Mouse (Mus musculus) cortical plate, adult 2 months (tissue): ENCODE results near the gene Rfxank. TPM values are rescaled to one million over a fixed set of nuclear protein-coding genes. Genes with fewer than 3 reads are reported as not detected.

Source experiments
- H3K27ac ChIP-seq: fragments of 200-500 bp; 2 replicates; pipeline ENCODE4 v1.5.1; 2012; ENCODE audit warnings: low read length, control low read depth, inconsistent platforms; ENCODE audit not compliant: insufficient read depth
- H3K4me1 ChIP-seq: fragments of 200-500 bp; 2 replicates; pipeline ENCODE4 v1.6.1; 2011; ENCODE audit warnings: low read length; ENCODE audit not compliant: control insufficient read depth, insufficient read depth
- H3K4me3 ChIP-seq: fragments of 200-500 bp; 2 replicates; pipeline ENCODE4 v1.5.1; 2011; ENCODE audit warnings: mild to moderate bottlenecking, low read length, control low read depth; ENCODE audit not compliant: insufficient read depth
- CTCF ChIP-seq: fragments of 200-500 bp; IDR thresholded peaks from 2 replicates; pipeline ENCODE4 v1.5.1; 2011; ENCODE audit warnings: mild to moderate bottlenecking, control low read depth, low read length; ENCODE audit not compliant: insufficient read depth; ENCODE audit errors: extremely low read depth
- POLR2A ChIP-seq: fragments of 200-500 bp; IDR thresholded peaks from 2 replicates; pipeline ENCODE4 v1.6.1; 2011; ENCODE audit warnings: mild to moderate bottlenecking, low read length, control low read depth; ENCODE audit not compliant: insufficient read depth; ENCODE audit errors: extremely low read depth
- polyA plus RNA-seq: library from polyadenylated mRNA; depleted of rRNA; stranded (reverse); fragments of >200 nt; gene quantifications from 2 replicates; pipeline ENCODE4 v1.2.3, GENCODE M21; 2012

The Rfxank gene
- polyA plus RNA-seq, 1 experiment, result 18.5 TPM

- H3K27ac ChIP-seq, result no peak overlapping the region
- H3K4me3 ChIP-seq, result no peak overlapping the region
- peaks cover 2% of the 10 kb centered on the region; the same call in 1 of the 2 replicates for H3K4me1 ChIP-seq
- TF ChIP-seq POLR2A (no peak), CTCF (no peak)
Measured at GRCm38 (mm10) chr8:70171240-70171639, 32.3 kb upstream of the Rfxank start.

- peaks cover 2% of the 10 kb centered on the region; the same call in 1 of the 2 replicates for H3K4me1 ChIP-seq
- no peak overlapping the region for H3K27ac ChIP-seq
- no peak overlapping the region for H3K4me3 ChIP-seq
- TF ChIP-seq CTCF (no peak), POLR2A (no peak)
Measured at GRCm38 (mm10) chr8:70170748-70171147, 31.8 kb upstream of the Rfxank start.

DNA sequence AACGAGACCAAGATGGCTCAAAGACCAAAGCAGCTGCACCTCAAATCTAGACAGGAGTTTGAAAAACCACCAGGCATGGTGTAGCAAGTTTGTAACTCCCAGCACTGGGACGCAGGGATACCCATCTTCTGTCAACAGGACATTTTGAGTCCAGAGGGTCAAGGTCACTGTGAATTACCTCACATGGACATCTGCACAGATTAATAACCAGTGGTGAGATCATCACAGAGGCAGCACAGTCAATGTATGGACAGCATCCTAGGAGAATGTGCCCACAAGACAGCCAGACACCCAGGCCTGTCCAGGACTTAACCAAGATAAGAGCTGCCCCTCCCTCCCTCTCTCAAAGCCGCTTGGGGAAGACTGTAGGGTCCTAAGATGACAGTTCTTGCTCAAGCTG, 31.2 kb upstream of the Rfxank start:
- Histone ChIP-seq H3K4me3 (no peak overlapping the region), H3K4me1 (peaks cover 2% of the 10 kb centered on the region; the same call in 1 of the 2 replicates), H3K27ac (no peak overlapping the region)
- TF ChIP-seq POLR2A, result no peak
- TF ChIP-seq CTCF, result no peak

DNA sequence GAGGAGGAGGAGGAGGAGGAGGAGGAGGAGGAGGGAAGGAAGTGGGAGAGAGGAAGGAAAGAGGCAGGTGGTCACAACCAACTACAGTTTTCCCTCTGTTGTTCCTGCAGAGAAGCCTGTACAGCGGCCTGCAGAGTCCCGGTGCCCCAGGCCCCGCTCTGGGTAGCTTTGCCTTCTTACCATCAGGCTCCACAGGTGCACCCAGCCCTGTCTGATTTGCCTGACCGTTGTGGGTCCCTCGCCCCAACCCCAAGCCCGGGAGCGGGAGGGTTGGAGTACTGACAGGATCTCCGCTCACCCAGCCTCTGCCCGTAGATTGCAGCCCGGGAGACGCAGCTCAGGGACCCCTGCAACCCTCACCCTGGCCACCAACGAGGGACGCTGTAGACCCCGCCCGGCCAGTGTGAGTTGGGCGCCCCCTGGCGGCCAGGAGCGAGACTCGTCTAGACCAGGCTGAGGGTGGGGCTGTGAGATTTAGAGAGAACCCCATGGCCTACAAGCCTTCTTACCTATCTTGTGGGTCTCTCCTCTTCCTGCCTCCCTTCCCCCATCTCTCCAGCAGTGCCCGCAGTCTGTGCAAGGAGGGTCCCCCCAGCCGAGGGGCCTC, 27.7 kb upstream of the Rfxank start:
- H3K4me1 ChIP-seq, result no peaks in the 10 kb centered on the region
- H3K4me3 ChIP-seq, result no peak overlapping the region
- H3K27ac ChIP-seq, result no peak overlapping the region
- TF ChIP-seq POLR2A (no peak), CTCF (peak; percentile 66)

DNA sequence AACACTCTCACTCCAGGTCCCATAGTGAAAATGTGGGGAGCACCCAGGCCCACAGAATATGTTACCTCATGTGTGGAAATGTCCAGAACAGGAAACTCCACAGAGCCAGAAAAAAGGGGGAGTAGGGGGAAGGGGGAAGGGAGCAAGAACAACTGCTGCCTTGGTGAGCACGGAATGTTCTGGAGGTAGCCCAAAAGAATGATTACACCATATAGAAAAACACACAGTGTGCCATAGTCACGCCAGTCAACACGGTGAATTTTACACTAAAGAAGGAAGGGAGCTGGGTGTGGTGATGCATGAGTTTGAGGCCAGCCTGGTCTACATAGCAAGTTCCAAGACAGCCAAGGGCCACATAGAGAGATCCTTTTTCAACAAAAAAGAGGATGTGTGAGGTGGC, 24.4 kb upstream of the Rfxank start:
- no peak overlapping the region for H3K4me3 ChIP-seq
- H3K27ac ChIP-seq, result no peak overlapping the region
- H3K4me1 ChIP-seq, result no peaks in the 10 kb centered on the region
- TF ChIP-seq POLR2A, result no peak
- no peak for TF ChIP-seq CTCF

- Histone ChIP-seq H3K27ac (no peak overlapping the region), H3K4me1 (no peaks in the 10 kb centered on the region), H3K4me3 (no peak overlapping the region)
- no peak for TF ChIP-seq CTCF
- no peak for TF ChIP-seq POLR2A
Measured at GRCm38 (mm10) chr8:70160015-70160414, 21.1 kb upstream of the Rfxank start.

DNA sequence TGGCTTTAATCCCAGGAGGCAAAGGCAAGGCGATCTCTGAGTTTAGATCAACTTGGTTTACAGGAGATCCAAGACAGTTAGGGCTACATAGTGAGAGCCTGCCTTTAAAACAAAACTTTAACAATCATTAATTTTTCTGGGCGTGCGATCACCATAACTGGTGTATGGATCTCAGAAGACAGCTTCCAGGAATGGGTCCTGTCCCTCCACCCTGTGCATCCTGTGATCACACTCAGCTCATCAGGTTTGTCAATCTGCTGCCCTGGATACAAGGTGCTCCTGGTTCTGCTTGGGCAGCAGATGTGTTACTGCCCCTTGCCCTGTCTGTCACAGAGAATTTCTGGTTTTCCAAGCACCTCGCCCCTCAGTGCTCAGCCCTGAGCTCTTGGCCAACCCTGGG, 20.3 kb upstream of the Rfxank start:
- TF ChIP-seq POLR2A, result no peak
- TF ChIP-seq CTCF, result no peak
- Histone ChIP-seq H3K4me1 (no peaks in the 10 kb centered on the region), H3K27ac (no peak overlapping the region), H3K4me3 (no peak overlapping the region)

GRCm38 (mm10) chr8:70158069-70158853, 19.3 kb upstream of the Rfxank start:
- TF ChIP-seq POLR2A (peak; percentile 41; the same call in 1 of the 2 replicates), CTCF (no peak)
- Histone ChIP-seq H3K4me3 (peak overlapping the region; percentile 33), H3K4me1 (no peaks in the 10 kb centered on the region), H3K27ac (no peak overlapping the region)

DNA sequence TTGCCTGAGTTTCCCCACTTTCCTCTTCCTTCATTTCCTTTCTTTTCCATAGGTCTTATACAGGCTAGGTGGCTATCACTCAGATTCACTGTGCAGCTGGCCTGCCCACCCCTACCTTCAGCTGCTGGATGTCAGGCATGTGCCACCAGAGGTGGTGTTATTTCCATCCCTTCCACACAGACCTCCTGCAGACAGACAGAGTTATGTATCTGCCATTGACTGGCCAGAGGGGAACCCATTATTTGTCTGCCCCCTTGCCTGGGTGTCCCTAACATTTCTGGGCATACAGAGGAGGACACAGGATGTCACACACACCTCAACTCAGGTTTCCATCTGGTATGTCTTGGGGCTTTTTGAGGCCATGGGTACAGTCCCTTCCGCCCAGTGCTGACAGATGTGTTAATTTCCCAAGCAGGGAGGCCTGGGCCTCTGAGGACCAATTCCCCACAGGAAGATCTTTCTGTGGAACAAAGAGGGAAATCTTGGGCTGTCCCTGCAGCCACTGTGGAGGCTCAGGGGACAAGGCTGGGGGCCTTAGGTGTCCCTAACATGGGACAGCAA, 18.4 kb upstream of the Rfxank start:
- H3K4me3 ChIP-seq, result no peak overlapping the region
- no peaks in the 10 kb centered on the region for H3K4me1 ChIP-seq
- TF ChIP-seq CTCF (no peak), POLR2A (no peak)
- H3K27ac ChIP-seq, result no peak overlapping the region
